Mouse (Mus musculus) olfactory bulb, adult 2 months (tissue): ENCODE measurements at regions not wholly inside any gene's neighbourhood (a gene's known extent, or its start where the extent isn't known, plus 50 kb on each side); places are given as distances from the start of the nearest gene placed in this dataset.

ENCODE experiments used
- H3K27ac ChIP-seq: fragments of 200-500 bp; 2 replicates; pipeline ENCODE4 v1.5.1; 2012; ENCODE audit warnings: low read depth, low read length; ENCODE audit not compliant: insufficient read depth
- H3K4me1 ChIP-seq: fragments of 200-500 bp; 2 replicates; pipeline ENCODE4 v1.6.1; 2012; ENCODE audit warnings: low read length; ENCODE audit not compliant: control insufficient read depth, insufficient read depth
- H3K4me3 ChIP-seq: fragments of 200-500 bp; 2 replicates; pipeline ENCODE4 v1.5.1; 2012; ENCODE audit warnings: mild to moderate bottlenecking, low read depth, low read length, moderate library complexity; ENCODE audit not compliant: insufficient read depth
- CTCF ChIP-seq: fragments of 200-500 bp; IDR thresholded peaks from 2 replicates; pipeline ENCODE4 v1.5.1; 2012; ENCODE audit warnings: low read depth, mild to moderate bottlenecking, low read length, moderate library complexity; ENCODE audit not compliant: insufficient read depth
- POLR2A ChIP-seq: fragments of 200-500 bp; IDR thresholded peaks from 2 replicates; pipeline ENCODE4 v1.6.1; 2012; ENCODE audit warnings: mild to moderate bottlenecking, low read depth, low read length, moderate library complexity; ENCODE audit not compliant: insufficient read depth
- WGBS: fragments of 180-500 bp; shearing (Covaris S2); methylation state at CpG from one replicate; pipeline ENCODE4 v1.1.7; 2018; 5-methylcytosine and 5-hydroxymethylcytosine counted together

GRCm38 (mm10) chr2:46609217-46609616 is 1492.0 kb upstream of the Zeb2 start:
- no peak overlapping the region for H3K4me3 ChIP-seq
- 75% methylated on average over 2 of the region's 2 CpGs for WGBS
- no peaks in the 10 kb centered on the region for H3K4me1 ChIP-seq
- TF ChIP-seq CTCF (no peak), POLR2A (no peak)
- no peak overlapping the region for H3K27ac ChIP-seq

GRCm38 (mm10) chr2:46581773-46582172 is 1464.6 kb upstream of the Zeb2 start:
- TF ChIP-seq CTCF = no peak
- TF ChIP-seq POLR2A = no peak
- no peak overlapping the region for H3K27ac ChIP-seq
- WGBS = 65% methylated on average over 2 of the region's 2 CpGs

DNA sequence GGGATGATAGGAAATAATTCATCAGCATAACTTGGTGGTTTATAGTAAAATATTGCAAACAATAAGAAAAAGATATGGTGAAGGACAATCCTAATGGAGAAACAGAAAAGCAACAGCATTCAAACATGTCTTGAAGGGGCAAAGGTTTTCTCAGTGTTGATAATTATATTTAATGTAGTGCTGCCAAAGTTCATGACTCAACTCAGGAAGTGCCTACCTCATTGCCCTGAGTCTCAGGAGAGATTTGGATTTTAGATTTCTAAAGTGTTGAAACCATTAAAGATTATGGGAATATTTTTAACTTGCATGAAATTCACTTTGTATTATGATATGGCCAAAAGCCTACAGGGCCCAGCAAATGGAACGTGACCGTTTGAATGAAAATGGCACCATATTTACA is 1453.2 kb upstream of the Zeb2 start:
- Histone ChIP-seq H3K4me1 (no peaks in the 10 kb centered on the region), H3K4me3 (no peak overlapping the region), H3K27ac (no peak overlapping the region)
- TF ChIP-seq POLR2A (no peak), CTCF (no peak)
- 96% methylated on average over 2 of the region's 2 CpGs for WGBS

More at GRCm38 (mm10) chr2:46581773-46582172, 1464.6 kb upstream of the Zeb2 start:
- no peak overlapping the region for H3K4me3 ChIP-seq
- no peaks in the 10 kb centered on the region for H3K4me1 ChIP-seq

DNA sequence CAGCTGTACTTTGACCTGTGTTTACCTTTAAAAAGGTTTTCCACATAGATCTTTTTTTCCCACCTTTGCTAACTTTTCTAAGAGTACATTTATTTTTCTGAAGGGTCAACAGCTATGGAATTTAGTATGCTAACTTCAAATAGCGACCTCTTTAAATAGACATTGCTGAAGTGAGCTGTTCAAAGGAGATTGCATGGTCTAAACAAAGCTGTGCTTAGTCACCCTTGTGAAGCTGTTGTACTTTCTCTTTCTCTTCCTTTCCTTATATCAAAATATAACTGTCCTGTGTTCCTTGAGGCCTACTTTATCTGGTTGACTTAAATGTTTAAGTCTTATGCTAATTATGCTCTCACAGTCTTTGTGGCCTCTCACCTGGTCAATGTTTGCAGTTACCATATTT is 1416.2 kb upstream of the Zeb2 start:
- H3K27ac ChIP-seq = no peak overlapping the region
- no peaks in the 10 kb centered on the region for H3K4me1 ChIP-seq
- WGBS = 44% methylated on average over 1 of the region's 1 CpGs
- no peak for TF ChIP-seq CTCF
- TF ChIP-seq POLR2A = no peak
- no peak overlapping the region for H3K4me3 ChIP-seq

- H3K4me1 ChIP-seq = no peaks in the 10 kb centered on the region
- TF ChIP-seq CTCF = no peak
- TF ChIP-seq POLR2A = no peak
- H3K27ac ChIP-seq = no peak overlapping the region
- WGBS = 98% methylated on average over 1 of the region's 1 CpGs
- H3K4me3 ChIP-seq = no peak overlapping the region
Measured at GRCm38 (mm10) chr2:46530686-46531085, 1413.5 kb upstream of the Zeb2 start.

GRCm38 (mm10) chr2:46525223-46525622 is 1408.0 kb upstream of the Zeb2 start:
- WGBS = 61% methylated on average over 4 of the region's 4 CpGs
- no peak overlapping the region for H3K27ac ChIP-seq
- H3K4me1 ChIP-seq = no peaks in the 10 kb centered on the region
- no peak overlapping the region for H3K4me3 ChIP-seq
- TF ChIP-seq POLR2A (no peak), CTCF (no peak)

GRCm38 (mm10) chr2:46524625-46525024 is 1407.4 kb upstream of the Zeb2 start:
- no peak overlapping the region for H3K27ac ChIP-seq
- 43% methylated on average over 6 of the region's 6 CpGs for WGBS
- H3K4me1 ChIP-seq = no peaks in the 10 kb centered on the region
- TF ChIP-seq POLR2A = no peak
- TF ChIP-seq CTCF = no peak
- H3K4me3 ChIP-seq = no peak overlapping the region

- WGBS = 67% methylated on average over 5 of the region's 5 CpGs
Measured at GRCm38 (mm10) chr2:46521147-46521965, 1404.2 kb upstream of the Zeb2 start.

DNA sequence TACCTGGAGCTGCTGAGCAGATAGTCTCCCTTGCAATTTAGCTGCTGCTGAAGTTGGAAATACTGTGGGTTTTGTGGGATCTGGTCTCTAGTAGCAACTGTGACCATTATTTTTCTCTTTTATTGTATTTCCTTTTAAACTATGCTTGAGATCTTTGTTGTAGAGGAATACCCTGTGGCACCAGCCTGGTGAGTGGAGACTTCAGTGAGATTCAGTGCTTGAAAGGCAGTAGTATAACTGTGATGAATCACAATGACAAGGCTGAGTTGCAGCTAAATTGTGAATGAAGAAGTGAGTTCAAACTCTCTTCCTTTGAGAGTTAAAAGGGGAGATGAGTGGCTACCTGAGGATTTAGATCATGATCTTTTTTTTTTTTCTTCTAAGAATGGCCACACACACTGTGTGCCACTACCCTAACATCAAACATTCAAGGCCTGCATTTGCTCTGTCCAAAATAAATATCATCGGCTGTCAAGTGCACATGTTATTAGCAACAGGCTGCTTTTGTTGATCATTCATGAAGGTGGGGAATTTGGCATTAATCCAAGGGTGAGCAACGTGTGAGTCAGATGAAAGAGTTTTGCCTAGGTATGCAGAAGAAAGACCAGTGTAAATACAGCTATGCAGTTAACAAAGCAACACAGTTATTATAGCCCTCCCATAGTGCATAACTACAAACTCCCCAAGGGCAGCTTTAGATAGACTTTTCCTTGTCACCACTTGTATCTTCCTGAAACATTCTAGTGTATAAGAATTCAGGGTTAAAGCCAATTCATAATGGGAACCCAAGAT is 1395.2 kb upstream of the Zeb2 start:
- WGBS = 48% methylated on average over 2 of the region's 2 CpGs
- no peak for TF ChIP-seq CTCF
- no peak for TF ChIP-seq POLR2A
- Histone ChIP-seq H3K4me1 (no peaks in the 10 kb centered on the region), H3K27ac (no peak overlapping the region), H3K4me3 (no peak overlapping the region)

More at GRCm38 (mm10) chr2:46521147-46521965, 1404.2 kb upstream of the Zeb2 start:
- no peak for TF ChIP-seq CTCF
- TF ChIP-seq POLR2A = no peak
- Histone ChIP-seq H3K4me3 (no peak overlapping the region), H3K4me1 (no peaks in the 10 kb centered on the region), H3K27ac (no peak overlapping the region)
